Mouse (Mus musculus) embryonic facial prominence, embryonic 14.5 days (tissue): ENCODE measurements around the gene Gm10799. TPM values are rescaled to one million over a fixed set of nuclear protein-coding genes. Genes with fewer than 3 reads are reported as not detected.
A peak's percentile ranks its signal among the peaks of the same experiment; 100 is the strongest.
"Not testable (repeated sequence)": the region's sequence is repeated elsewhere in the genome, so short reads cannot be mapped to it uniquely, and the experiment has no call there.

ENCODE experiments used
- ATAC-seq: fragments of 200-750 bp; cut with Nextera tagmentation; 2 replicates; pipeline ENCODE4 v1.8.0; 2017; ENCODE audit warnings: low read depth, moderate number of reproducible peaks, moderate TSS enrichment
- DNase-seq: peaks from one replicate; pipeline ENCODE4 v3.0.0-alpha.2; 2015; ENCODE audit warnings: low spot score
- H3K27ac ChIP-seq: fragments of 300-500 bp; sonication (generic); replicated peaks from 2 replicates; pipeline ENCODE4 v1.5.1; 2014; ENCODE audit warnings: low read depth, mild to moderate bottlenecking, low read length, moderate library complexity
- H3K27me3 ChIP-seq: fragments of 300-500 bp; sonication (generic); replicated peaks from 2 replicates; pipeline ENCODE4 v1.6.1; 2014; ENCODE audit warnings: low read length; ENCODE audit not compliant: control insufficient read depth, insufficient read depth
- H3K36me3 ChIP-seq: fragments of 300-500 bp; sonication (generic); 2 replicates; pipeline ENCODE4 v1.6.1; 2014; ENCODE audit warnings: low read length, mixed read lengths; ENCODE audit not compliant: control insufficient read depth, insufficient read depth
- H3K4me1 ChIP-seq: fragments of 300-500 bp; sonication (generic); 2 replicates; pipeline ENCODE4 v1.6.1; 2014; ENCODE audit warnings: antibody characterized with exemption, low read length; ENCODE audit not compliant: control insufficient read depth, insufficient read depth
- H3K4me2 ChIP-seq: fragments of 300-500 bp; sonication (generic); 2 replicates; pipeline ENCODE4 v1.6.1; 2014; ENCODE audit warnings: low read depth, mild to moderate bottlenecking, low read length, moderate library complexity, mixed read lengths
- H3K4me3 ChIP-seq: fragments of 300-500 bp; sonication (generic); 2 replicates; pipeline ENCODE4 v1.5.1; 2014; ENCODE audit warnings: low read depth, mild to moderate bottlenecking, low read length
- H3K9ac ChIP-seq: fragments of 300-500 bp; sonication (generic); 2 replicates; pipeline ENCODE4 v1.6.1; 2014; ENCODE audit warnings: low read depth, mild to moderate bottlenecking, low read length, moderate library complexity, mixed read lengths
- H3K9me3 ChIP-seq: fragments of 300-500 bp; sonication (generic); 2 replicates; pipeline ENCODE4 v1.6.1; 2016; ENCODE audit warnings: low read length; ENCODE audit not compliant: control insufficient read depth
- WGBS: fragments of 180-500 bp; shearing (Covaris S2); extraction: QIAGEN DNeasy Blood & Tissue Kit; methylation state at CpG from one replicate; pipeline ENCODE4 v1.1.7; 2014; 5-methylcytosine and 5-hydroxymethylcytosine counted together
- polyA plus RNA-seq: library from polyadenylated mRNA; unstranded; fragments of >200 nt; fragmentation: Nextera tagmentation; extraction: Ambion mirVana; gene quantifications from 2 replicates; pipeline ENCODE4 v1.2.1, GENCODE M21; 2014

Gene Gm10799
- polyA plus RNA-seq, 1 experiment from 2014 or later = not detected

- H3K4me1 ChIP-seq = peaks cover 3% of the 10 kb centered on the region; the same call in 1 of the 2 replicates
These were observed 31.6 kb upstream of the Gm10799 start for GRCm38 (mm10) chr2:104099946-104100345.

GRCm38 (mm10) chr2:104099231-104099585 lies 30.9 kb upstream of the Gm10799 start:
- no peak overlapping the region for H3K27ac ChIP-seq
- WGBS = 83% methylated on average over 2 of the region's 2 CpGs

More at GRCm38 (mm10) chr2:104099946-104100345, 31.6 kb upstream of the Gm10799 start:
- Histone ChIP-seq H3K4me2 (no peak overlapping the region), H3K27ac (no peak overlapping the region), H3K9ac (no peak overlapping the region), H3K4me3 (no peak overlapping the region), H3K9me3 (no peaks in the 10 kb centered on the region), H3K27me3 (no peaks in the 10 kb centered on the region), H3K36me3 (no peaks in the 10 kb centered on the region)
- DNase-seq (no peak), ATAC-seq (no peak)
- WGBS = 41% methylated on average over 1 of the region's 1 CpGs

GRCm38 (mm10) chr2:104098529-104099230 lies 30.3 kb upstream of the Gm10799 start:
- 43% methylated on average over 3 of the region's 3 CpGs for WGBS

More at GRCm38 (mm10) chr2:104099231-104099585, 30.9 kb upstream of the Gm10799 start:
- peaks cover 3% of the 10 kb centered on the region; the same call in 1 of the 2 replicates for H3K4me1 ChIP-seq
- no peaks in the 10 kb centered on the region for H3K36me3 ChIP-seq
- H3K4me3 ChIP-seq = no peak overlapping the region
- H3K9me3 ChIP-seq = no peaks in the 10 kb centered on the region
- no peak overlapping the region for H3K9ac ChIP-seq
- DNase-seq (no peak), ATAC-seq (peak; percentile 22; the same call in 1 of the 2 replicates)
- H3K27me3 ChIP-seq = no peaks in the 10 kb centered on the region
- no peak overlapping the region for H3K4me2 ChIP-seq

GRCm38 (mm10) chr2:104097396-104097795 lies 29.0 kb upstream of the Gm10799 start:
- not testable (repeated sequence) for H3K4me1 ChIP-seq, H3K27ac ChIP-seq, H3K4me2 ChIP-seq, H3K36me3 ChIP-seq, H3K9me3 ChIP-seq, ATAC-seq, H3K4me3 ChIP-seq, DNase-seq, H3K9ac ChIP-seq, H3K27me3 ChIP-seq
- WGBS = 98% methylated on average over 4 of the region's 4 CpGs

More at GRCm38 (mm10) chr2:104098529-104099230, 30.3 kb upstream of the Gm10799 start:
- DNase-seq = peak; percentile 20
- Histone ChIP-seq H3K4me2 (no peak overlapping the region), H3K36me3 (no peaks in the 10 kb centered on the region), H3K27ac (no peak overlapping the region; the same call in 1 of the 2 replicates), H3K4me3 (no peak overlapping the region), H3K9ac (no peak overlapping the region), H3K9me3 (no peaks in the 10 kb centered on the region), H3K27me3 (no peaks in the 10 kb centered on the region), H3K4me1 (peaks cover 3% of the 10 kb centered on the region; the same call in 1 of the 2 replicates)
- ATAC-seq = peak; percentile 13; the same call in 1 of the 2 replicates

- H3K36me3 ChIP-seq, H3K4me2 ChIP-seq, H3K4me3 ChIP-seq, H3K9me3 ChIP-seq, DNase-seq, H3K9ac ChIP-seq, H3K27ac ChIP-seq, H3K27me3 ChIP-seq, H3K4me1 ChIP-seq: not testable (repeated sequence)
- 80% methylated on average over 1 of the region's 1 CpGs for WGBS
- 0 out of 2 replicates have a peak, but pooled peaks have one; percentile 16 for ATAC-seq
These were observed 28.4 kb upstream of the Gm10799 start for GRCm38 (mm10) chr2:104096796-104097195.

- H3K36me3 ChIP-seq = no peaks in the 10 kb centered on the region
- H3K4me3 ChIP-seq = peak overlapping the region; percentile 47
- H3K27ac ChIP-seq = peak overlapping the region; percentile 54
- 39% methylated on average over 10 of the region's 10 CpGs for WGBS
- peak overlapping the region; percentile 55 for H3K9ac ChIP-seq
- no peaks in the 10 kb centered on the region for H3K4me1 ChIP-seq
- H3K27me3 ChIP-seq = no peaks in the 10 kb centered on the region
- H3K9me3 ChIP-seq = no peaks in the 10 kb centered on the region
- DNase-seq = no peak
- peak overlapping the region; percentile 70 for H3K4me2 ChIP-seq
- ATAC-seq = no peak
These were observed 27.9 kb upstream of the Gm10799 start for GRCm38 (mm10) chr2:104096256-104096655.

- 3% methylated on average over 15 of the region's 15 CpGs for WGBS
- peak within 1 kb of the TSS; percentile 70 for H3K4me2 ChIP-seq
- ATAC-seq = peak; percentile 92
- DNase-seq = peak; percentile 91
- no peaks in the 10 kb centered on the region for H3K9me3 ChIP-seq
- H3K9ac ChIP-seq = peak within 1 kb of the TSS; percentile 55
- peak within 1 kb of the TSS; percentile 54 for H3K27ac ChIP-seq
- no peaks in the 10 kb centered on the region for H3K4me1 ChIP-seq
- no peaks in the 10 kb centered on the region for H3K27me3 ChIP-seq
- H3K4me3 ChIP-seq = peak within 1 kb of the TSS; percentile 47
- H3K36me3 ChIP-seq = no peaks in the 10 kb centered on the region
These were observed 27.4 kb upstream of the Gm10799 start, which contains the start of gene Cd59a for GRCm38 (mm10) chr2:104095741-104096213. Gene Cd59a, plus strand, starts transcription at chr2:104095801.

GRCm38 (mm10) chr2:104093305-104093704 lies 25.0 kb upstream of the Gm10799 start:
- Histone ChIP-seq H3K36me3 (no peaks in the 10 kb centered on the region), H3K27me3 (no peaks in the 10 kb centered on the region), H3K27ac (no peak overlapping the region), H3K4me2 (no peak overlapping the region), H3K4me1 (no peaks in the 10 kb centered on the region), H3K9me3 (no peaks in the 10 kb centered on the region), H3K9ac (no peak overlapping the region), H3K4me3 (no peak overlapping the region)
- ATAC-seq = no peak
- 78% methylated on average over 2 of the region's 2 CpGs for WGBS
- no peak for DNase-seq
